Mouse (Mus musculus) ES-E14 (cell line): ENCODE data around the gene Jak2.

Source experiments
- CHD2 ChIP-seq: IDR thresholded peaks from 2 replicates; pipeline ENCODE4 v1.6.1; 2014; ENCODE audit warnings: mild to moderate bottlenecking, low read depth, low read length, inconsistent platforms
- MAFK ChIP-seq: IDR thresholded peaks from 2 replicates; pipeline ENCODE4 v1.6.1; 2014; ENCODE audit warnings: mild to moderate bottlenecking, low read depth, low read length, inconsistent platforms; ENCODE audit not compliant: insufficient read depth
- ZNF384 ChIP-seq: IDR thresholded peaks from 2 replicates; pipeline ENCODE4 v1.6.1; 2012; ENCODE audit warnings: low read depth, low read length, inconsistent platforms

DNA sequence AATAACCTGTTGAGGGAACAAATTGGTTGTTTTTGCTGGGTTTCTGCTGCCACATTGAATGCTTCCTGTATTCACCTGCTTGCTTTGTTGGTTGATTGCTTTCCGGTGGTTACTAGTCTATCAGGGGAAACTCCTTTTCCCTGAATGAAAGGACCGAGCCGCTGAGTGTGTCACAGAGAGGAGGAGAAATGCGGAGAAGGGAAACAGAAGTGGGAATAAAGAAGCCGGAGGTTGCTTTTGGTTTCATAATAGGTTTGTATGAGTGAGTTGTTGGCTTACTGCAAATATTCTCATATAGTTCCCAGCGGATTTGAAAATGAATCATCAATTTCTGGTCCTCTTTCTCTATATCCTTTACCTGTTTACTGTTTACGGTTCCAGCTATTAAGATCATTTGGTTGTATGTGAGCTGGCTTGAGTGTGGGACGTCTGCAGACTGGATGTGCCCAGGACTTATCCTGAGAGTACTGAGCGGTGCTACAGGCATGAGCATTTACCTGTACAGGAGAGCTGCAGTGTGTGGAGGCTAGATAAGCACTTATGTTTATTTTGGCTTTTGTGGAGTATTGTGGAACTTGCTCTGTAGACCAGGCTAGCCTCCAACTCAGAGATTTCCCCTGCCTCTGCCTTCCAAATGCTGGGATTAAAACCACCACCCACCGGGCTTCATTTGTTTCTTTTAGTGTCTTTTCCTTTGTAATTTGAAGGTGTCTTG lies 1.4 kb downstream of the Jak2 start:
- TF ChIP-seq MAFK (no peak), CHD2 (no peak), ZNF384 (no peak)
